Mouse (Mus musculus) hindbrain, embryonic 16.5 days (tissue): ENCODE measurements around the gene Atp13a3. TPM values are rescaled to one million over a fixed set of nuclear protein-coding genes. Genes with fewer than 3 reads are reported as not detected.

Source experiments
- ATAC-seq: fragments of 200-750 bp; cut with Nextera tagmentation; 2 replicates; pipeline ENCODE4 v1.8.0; 2017; ENCODE audit warnings: moderate TSS enrichment, moderate library complexity
- H3K27ac ChIP-seq: fragments of 300-500 bp; sonication (generic); 2 replicates; pipeline ENCODE4 v1.5.1; 2014; ENCODE audit warnings: low read depth, mild to moderate bottlenecking, control low read depth, low read length, moderate library complexity
- H3K27me3 ChIP-seq: fragments of 300-500 bp; sonication (generic); replicated peaks from 2 replicates; pipeline ENCODE4 v1.6.1; 2014; ENCODE audit warnings: low read length; ENCODE audit not compliant: control insufficient read depth, insufficient read depth
- H3K36me3 ChIP-seq: fragments of 300-500 bp; sonication (generic); 2 replicates; pipeline ENCODE4 v1.6.1; 2014; ENCODE audit warnings: mild to moderate bottlenecking, low read length, moderate library complexity, mixed read lengths; ENCODE audit not compliant: control insufficient read depth, insufficient read depth
- H3K4me1 ChIP-seq: fragments of 300-500 bp; sonication (generic); 2 replicates; pipeline ENCODE4 v1.6.1; 2014; ENCODE audit warnings: low read depth, low read length; ENCODE audit not compliant: control insufficient read depth, insufficient read depth
- H3K4me2 ChIP-seq: fragments of 300-500 bp; sonication (generic); 2 replicates; pipeline ENCODE4 v1.6.1; 2014; ENCODE audit warnings: mild to moderate bottlenecking, low read length, control low read depth, moderate library complexity
- H3K4me3 ChIP-seq: fragments of 300-500 bp; sonication (generic); 2 replicates; pipeline ENCODE4 v1.5.1; 2014; ENCODE audit warnings: mild to moderate bottlenecking, low read length, control low read depth, moderate library complexity
- H3K9ac ChIP-seq: fragments of 300-500 bp; sonication (generic); 2 replicates; pipeline ENCODE4 v1.6.1; 2014; ENCODE audit warnings: low read depth, mild to moderate bottlenecking, control low read depth, low read length, moderate library complexity
- H3K9me3 ChIP-seq: fragments of 300-500 bp; sonication (generic); 2 replicates; pipeline ENCODE4 v1.6.1; 2014; ENCODE audit warnings: mild to moderate bottlenecking, low read length, moderate library complexity; ENCODE audit not compliant: control insufficient read depth
- WGBS: fragments of 180-500 bp; shearing (Covaris S2); extraction: QIAGEN DNeasy Blood & Tissue Kit; methylation state at CpG from one replicate; pipeline ENCODE4 v1.1.7; 2014; 5-methylcytosine and 5-hydroxymethylcytosine counted together
- polyA plus RNA-seq: library from polyadenylated mRNA; unstranded; fragments of >200 nt; fragmentation: Nextera tagmentation; extraction: Ambion mirVana; gene quantifications from 2 replicates; pipeline ENCODE4 v1.2.1, GENCODE M21; 2015

Atp13a3 gene
- polyA plus RNA-seq, 1 experiment from 2014 or later: 5.7 TPM

GRCm38 (mm10) chr16:30263156-30263555 is 142.6 kb downstream of the Atp13a3 start:
- no peaks in the 10 kb centered on the region for H3K9me3 ChIP-seq
- H3K4me2 ChIP-seq: no peak overlapping the region
- H3K4me1 ChIP-seq: no peaks in the 10 kb centered on the region
- H3K27me3 ChIP-seq: no peaks in the 10 kb centered on the region
- 59% methylated on average over 4 of the region's 4 CpGs for WGBS
- ATAC-seq: no peak
- no peak overlapping the region for H3K4me3 ChIP-seq
- no peak overlapping the region for H3K9ac ChIP-seq
- H3K36me3 ChIP-seq: no peaks in the 10 kb centered on the region
- H3K27ac ChIP-seq: no peak overlapping the region

DNA sequence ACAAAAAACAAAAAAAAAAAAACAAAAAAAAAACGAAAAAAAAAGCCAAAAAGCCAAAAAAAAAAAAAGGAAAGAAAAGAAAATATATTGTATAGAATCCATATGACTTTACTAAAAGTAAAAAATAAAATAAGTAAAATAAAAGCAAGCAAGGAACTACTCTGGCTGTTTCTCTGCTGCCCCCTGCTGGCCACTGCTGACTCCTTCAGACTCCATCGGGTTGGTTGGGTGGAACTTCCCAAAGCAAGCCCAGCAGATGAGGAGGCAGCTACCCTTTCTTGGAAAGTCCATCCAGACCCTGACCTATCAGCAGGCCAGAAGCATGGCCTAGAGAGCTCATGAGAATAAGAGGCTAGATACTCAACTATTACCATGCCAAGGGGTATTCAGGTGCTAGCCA is 143.1 kb downstream of the Atp13a3 start:
- no peaks in the 10 kb centered on the region for H3K9me3 ChIP-seq
- H3K9ac ChIP-seq: no peak overlapping the region
- ATAC-seq: no peak; the same call in 1 of the 2 replicates
- no peaks in the 10 kb centered on the region for H3K36me3 ChIP-seq
- no peak overlapping the region for H3K4me3 ChIP-seq
- no peaks in the 10 kb centered on the region for H3K4me1 ChIP-seq
- H3K27ac ChIP-seq: no peak overlapping the region
- H3K27me3 ChIP-seq: no peaks in the 10 kb centered on the region
- WGBS: 0% methylated on average over 2 of the region's 2 CpGs
- no peak overlapping the region for H3K4me2 ChIP-seq

Other genes starting within 250 kb of the Atp13a3 start
- not detected in 2 replicates for gene Cpn2, start 138.5 kb downstream of the Atp13a3 start, polyA plus RNA-seq
- gene Lrrc15, start 122.7 kb downstream of the Atp13a3 start, polyA plus RNA-seq: 0.32 and 0.40 TPM in 2 replicates
- 0.55 and 0.95 TPM in 2 replicates for gene Gp5, start 95.2 kb downstream of the Atp13a3 start, polyA plus RNA-seq
- gene Tmem44, start 144.9 kb upstream of the Atp13a3 start, polyA plus RNA-seq: 67.5 and 72.3 TPM in 2 replicates
- gene Lsg1, start 181.6 kb upstream of the Atp13a3 start, polyA plus RNA-seq: 43.0 and 44.9 TPM in 2 replicates
- gene Fam43a, start 193.7 kb upstream of the Atp13a3 start, polyA plus RNA-seq: 18.3 and 22.0 TPM in 2 replicates